Mouse (Mus musculus) midbrain, embryonic 14.5 days (tissue): ENCODE results near the gene Myoz2. TPM values are rescaled to one million over a fixed set of nuclear protein-coding genes. Genes with fewer than 3 reads are reported as not detected.

Experiments used
- ATAC-seq: fragments of 200-750 bp; cut with Nextera tagmentation; 2 replicates; pipeline ENCODE4 v1.8.0; 2017; ENCODE audit warnings: moderate number of reproducible peaks, moderate library complexity; ENCODE audit not compliant: low FRiP score, low TSS enrichment
- DNase-seq: peaks from one replicate; pipeline ENCODE4 v3.0.0-alpha.2; 2015
- H3K27ac ChIP-seq: fragments of 300-500 bp; sonication (generic); replicated peaks from 2 replicates; pipeline ENCODE4 v1.5.1; 2014; ENCODE audit warnings: mild to moderate bottlenecking, low read depth, low read length, moderate library complexity
- H3K27me3 ChIP-seq: fragments of 300-500 bp; sonication (generic); 2 replicates; pipeline ENCODE4 v1.6.1; 2014; ENCODE audit warnings: low read length, control low read depth, mixed read lengths; ENCODE audit not compliant: control insufficient read depth, insufficient read depth
- H3K36me3 ChIP-seq: fragments of 300-500 bp; sonication (generic); 2 replicates; pipeline ENCODE4 v1.6.1; 2014; ENCODE audit warnings: low read length, control low read depth; ENCODE audit not compliant: control insufficient read depth, insufficient read depth
- H3K4me1 ChIP-seq: fragments of 300-500 bp; sonication (generic); 2 replicates; pipeline ENCODE4 v1.6.1; 2014; ENCODE audit warnings: mild to moderate bottlenecking, antibody characterized with exemption, low read length, control low read depth; ENCODE audit not compliant: control insufficient read depth, insufficient read depth
- H3K4me2 ChIP-seq: fragments of 300-500 bp; sonication (generic); 2 replicates; pipeline ENCODE4 v1.6.1; 2014; ENCODE audit warnings: mild to moderate bottlenecking, low read length, moderate library complexity
- H3K4me3 ChIP-seq: fragments of 300-500 bp; sonication (generic); replicated peaks from 2 replicates; pipeline ENCODE4 v1.5.1; 2014; ENCODE audit warnings: low read depth, low read length
- H3K9ac ChIP-seq: fragments of 300-500 bp; sonication (generic); replicated peaks from 2 replicates; pipeline ENCODE4 v1.6.1; 2014; ENCODE audit warnings: mild to moderate bottlenecking, low read length, moderate library complexity
- H3K9me3 ChIP-seq: fragments of 300-500 bp; sonication (generic); 2 replicates; pipeline ENCODE4 v1.6.1; 2016; ENCODE audit warnings: low read length, control low read depth, mixed read lengths; ENCODE audit not compliant: control insufficient read depth
- WGBS: fragments of 180-500 bp; shearing (Covaris S2); extraction: QIAGEN DNeasy Blood & Tissue Kit; methylation state at CpG from one replicate; pipeline ENCODE4 v1.1.7; 2014; 5-methylcytosine and 5-hydroxymethylcytosine counted together
- polyA plus RNA-seq: library from polyadenylated mRNA; unstranded; fragments of >200 nt; fragmentation: Nextera tagmentation; extraction: Ambion mirVana; gene quantifications from 2 replicates; pipeline ENCODE4 v1.2.1, GENCODE M21; 2014

Gene Myoz2
- not detected in 2 replicates for polyA plus RNA-seq

GRCm38 (mm10) chr3:123034752-123035151 lies at the start of gene Myoz2:
Gene Myoz2, minus strand, starts transcription at chr3:123035015.
- 95% methylated on average over 7 of the region's 7 CpGs for WGBS
- no peak within 1 kb of the TSS for H3K9ac ChIP-seq

GRCm38 (mm10) chr3:123081665-123082064 lies 46.9 kb upstream of the Myoz2 start:
- no peaks in the 10 kb centered on the region for H3K4me1 ChIP-seq
- H3K9me3 ChIP-seq = no peaks in the 10 kb centered on the region
- H3K27me3 ChIP-seq = no peaks in the 10 kb centered on the region
- no peaks in the 10 kb centered on the region for H3K36me3 ChIP-seq
- no peak overlapping the region for H3K4me2 ChIP-seq
- H3K27ac ChIP-seq = no peak overlapping the region
- no peak overlapping the region for H3K4me3 ChIP-seq
- no peak overlapping the region for H3K9ac ChIP-seq
- WGBS = 85% methylated on average over 3 of the region's 3 CpGs
- DNase-seq (no peak), ATAC-seq (no peak)

More at GRCm38 (mm10) chr3:123034752-123035151, at the start of gene Myoz2:
- H3K4me2 ChIP-seq = no peak within 1 kb of the TSS
- H3K27ac ChIP-seq = no peak within 1 kb of the TSS
- no peaks in the 10 kb centered on the region for H3K36me3 ChIP-seq
- H3K4me1 ChIP-seq = no peaks in the 10 kb centered on the region
- ATAC-seq = no peak
- no peak for DNase-seq
- no peak within 1 kb of the TSS for H3K4me3 ChIP-seq
- H3K27me3 ChIP-seq = no peaks in the 10 kb centered on the region
- H3K9me3 ChIP-seq = no peaks in the 10 kb centered on the region

- Histone ChIP-seq H3K4me2 (no peak overlapping the region), H3K36me3 (no peaks in the 10 kb centered on the region), H3K27me3 (no peaks in the 10 kb centered on the region), H3K9me3 (no peaks in the 10 kb centered on the region), H3K4me3 (no peak overlapping the region), H3K9ac (no peak overlapping the region), H3K4me1 (no peaks in the 10 kb centered on the region), H3K27ac (no peak overlapping the region)
- DNase-seq (peak; percentile 3), ATAC-seq (no peak)
- WGBS = 46% methylated on average over 7 of the region's 7 CpGs
Observed at GRCm38 (mm10) chr3:123080943-123081342, 46.1 kb upstream of the Myoz2 start.

- ATAC-seq = no peak
- no peak overlapping the region for H3K4me2 ChIP-seq
- no peak overlapping the region for H3K4me3 ChIP-seq
Observed at GRCm38 (mm10) chr3:123080017-123080725, 45.4 kb upstream of the Myoz2 start.

GRCm38 (mm10) chr3:123075759-123076158 lies 40.9 kb upstream of the Myoz2 start:
- ATAC-seq (no peak), DNase-seq (no peak)
- Histone ChIP-seq H3K9ac (no peak overlapping the region), H3K27ac (no peak overlapping the region), H3K9me3 (no peaks in the 10 kb centered on the region), H3K4me3 (no peak overlapping the region), H3K4me2 (no peak overlapping the region), H3K27me3 (no peaks in the 10 kb centered on the region), H3K36me3 (no peaks in the 10 kb centered on the region), H3K4me1 (no peaks in the 10 kb centered on the region)
- 84% methylated on average over 3 of the region's 3 CpGs for WGBS

More at GRCm38 (mm10) chr3:123080017-123080725, 45.4 kb upstream of the Myoz2 start:
- Histone ChIP-seq H3K9ac (no peak overlapping the region), H3K27me3 (no peaks in the 10 kb centered on the region), H3K9me3 (no peaks in the 10 kb centered on the region), H3K36me3 (no peaks in the 10 kb centered on the region), H3K27ac (no peak overlapping the region), H3K4me1 (no peaks in the 10 kb centered on the region)
- no peak for DNase-seq
- 85% methylated on average over 19 of the region's 19 CpGs for WGBS

- Histone ChIP-seq H3K4me2 (no peak overlapping the region), H3K9ac (no peak overlapping the region), H3K27ac (no peak overlapping the region), H3K9me3 (no peaks in the 10 kb centered on the region), H3K27me3 (no peaks in the 10 kb centered on the region), H3K4me1 (no peaks in the 10 kb centered on the region), H3K36me3 (no peaks in the 10 kb centered on the region), H3K4me3 (no peak overlapping the region)
- DNase-seq = no peak
- no peak for ATAC-seq
Observed at GRCm38 (mm10) chr3:123075034-123075433, 40.2 kb upstream of the Myoz2 start.

GRCm38 (mm10) chr3:123073351-123073750 lies 38.5 kb upstream of the Myoz2 start:
- ATAC-seq = no peak
- Histone ChIP-seq H3K27ac (no peak overlapping the region), H3K36me3 (no peaks in the 10 kb centered on the region), H3K9ac (no peak overlapping the region), H3K9me3 (no peaks in the 10 kb centered on the region), H3K4me2 (no peak overlapping the region), H3K4me1 (no peaks in the 10 kb centered on the region), H3K4me3 (no peak overlapping the region), H3K27me3 (no peaks in the 10 kb centered on the region)
- no peak for DNase-seq

- Histone ChIP-seq H3K4me3 (no peak overlapping the region), H3K36me3 (no peaks in the 10 kb centered on the region), H3K27me3 (no peaks in the 10 kb centered on the region), H3K4me2 (no peak overlapping the region), H3K27ac (no peak overlapping the region), H3K9ac (no peak overlapping the region), H3K4me1 (no peaks in the 10 kb centered on the region), H3K9me3 (no peaks in the 10 kb centered on the region)
- 40% methylated on average over 1 of the region's 1 CpGs for WGBS
- ATAC-seq (no peak), DNase-seq (no peak)
Observed at GRCm38 (mm10) chr3:123072472-123072871, 37.7 kb upstream of the Myoz2 start.

GRCm38 (mm10) chr3:123070996-123071395 lies 36.2 kb upstream of the Myoz2 start:
- ATAC-seq (no peak), DNase-seq (no peak)
- Histone ChIP-seq H3K4me2 (no peak overlapping the region), H3K4me3 (no peak overlapping the region), H3K27me3 (no peaks in the 10 kb centered on the region), H3K27ac (no peak overlapping the region), H3K9me3 (no peaks in the 10 kb centered on the region), H3K9ac (no peak overlapping the region), H3K4me1 (no peaks in the 10 kb centered on the region), H3K36me3 (no peaks in the 10 kb centered on the region)
- 97% methylated on average over 1 of the region's 1 CpGs for WGBS
